19 mouse cellular contexts compared by ENCODE assay signal in the genomic region with DNA sequence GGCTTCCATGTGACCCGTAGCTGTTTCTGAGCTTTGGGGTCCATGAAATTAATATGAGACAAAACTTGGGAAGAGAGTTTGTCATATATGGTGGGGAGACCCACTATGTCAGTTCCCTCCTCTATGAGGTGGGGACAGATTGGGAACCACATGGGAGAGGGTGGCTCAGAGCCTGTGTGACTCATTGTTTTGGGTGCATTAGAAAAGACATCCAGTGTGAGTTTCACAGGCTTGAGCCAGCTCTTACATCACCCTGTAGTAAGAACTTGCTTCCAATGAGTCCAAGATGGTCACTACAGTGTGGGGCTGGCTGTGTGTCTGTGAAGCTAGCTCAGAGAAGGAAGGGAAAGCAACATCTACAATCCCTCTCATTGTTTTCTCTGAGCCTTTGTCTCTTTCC.
DNase-seq lines count a peak whose midpoint lies in the region; ATAC-seq lines count a peak whose summit lies in the region.
"Had no signal": no experiment of that assay in that cellular context is flagged by ENCODE, and none has a peak within 500 bp of the region (broad histone marks: within the 10 kb centered on the region; RNA-seq: fewer than 3 reads in every experiment).

No protein-coding gene starts in this region.

- ATAC-seq in forebrain, embryonic 13.5 days = no peak
- no peak for ATAC-seq in forebrain, embryonic 11.5 days (replicated peaks; ENCODE audit: low FRiP score)
- ATAC-seq in hindbrain, embryonic 13.5 days (ENCODE audit: low FRiP score) = no peak
- ATAC-seq in neural tube, embryonic 14.5 days (ENCODE audit: low read depth) = no peak
- ATAC-seq: inflammation-experienced regulatory T-cells, adult 6 months had no signal

- no peaks in the 10 kb centered on the region for H3K36me3 ChIP-seq in forebrain, embryonic 13.5 days (ENCODE audit: poor library complexity, severe bottlenecking)
- no peaks in the 10 kb centered on the region for H3K36me3 ChIP-seq in forebrain, embryonic 11.5 days (ENCODE audit: control insufficient read depth, insufficient read depth, low read length)
- no peaks in the 10 kb centered on the region for H3K36me3 ChIP-seq in hindbrain, embryonic 13.5 days
- H3K36me3 ChIP-seq in hindbrain, embryonic 10.5 days = no peaks in the 10 kb centered on the region
- H3K36me3 ChIP-seq in neural tube, embryonic 14.5 days (ENCODE audit: control insufficient read depth, insufficient read depth, low read length) = no peaks in the 10 kb centered on the region
- H3K36me3 ChIP-seq: embryonic facial prominence, embryonic 13.5 days; limb, embryonic 13.5 days; midbrain, embryonic 12.5 days had no signal

- H3K4me2 ChIP-seq in forebrain, embryonic 13.5 days = no peak overlapping the region
- no peak overlapping the region for H3K4me2 ChIP-seq in forebrain, embryonic 11.5 days (ENCODE audit: low read depth, low read length, severe bottlenecking)
- no peak overlapping the region for H3K4me2 ChIP-seq in hindbrain, embryonic 13.5 days
- H3K4me2 ChIP-seq in neural tube, embryonic 14.5 days (ENCODE audit: low read depth, low read length) = no peak overlapping the region
- H3K4me2 ChIP-seq: embryonic facial prominence, embryonic 13.5 days; limb, embryonic 13.5 days; midbrain, embryonic 12.5 days had no signal

- H3K9me3 ChIP-seq in forebrain, embryonic 13.5 days (replicated peaks) = no peaks in the 10 kb centered on the region
- H3K9me3 ChIP-seq in forebrain, embryonic 11.5 days (ENCODE audit: control insufficient read depth, low read length) = no peaks in the 10 kb centered on the region
- no peaks in the 10 kb centered on the region for H3K9me3 ChIP-seq in hindbrain, embryonic 13.5 days
- no peaks in the 10 kb centered on the region for H3K9me3 ChIP-seq in hindbrain, embryonic 10.5 days
- no peaks in the 10 kb centered on the region for H3K9me3 ChIP-seq in neural tube, embryonic 14.5 days (ENCODE audit: control insufficient read depth, low read length)
- H3K9me3 ChIP-seq: embryonic facial prominence, embryonic 13.5 days; limb, embryonic 13.5 days; midbrain, embryonic 12.5 days had no signal

- no peak for DNase-seq in forebrain, embryonic 11.5 days (ENCODE audit: low spot score)
- DNase-seq in hindbrain, embryonic 10.5 days (ENCODE audit: low spot score) = no peak
- DNase-seq in neural tube, embryonic 10.5 days (ENCODE audit: extremely low spot score, low spot score) = no peak
- DNase-seq in urinary bladder, postnatal 4 days (ENCODE audit: low spot score in 2 of 2) = no peak
- no peak for DNase-seq in spleen, adult 18-20 months
- DNase-seq: adrenal gland, postnatal 14 days; cerebellum, adult 8-10 months; gastrocnemius, postnatal 10 days; kidney, adult 8-10 months; kidney, postnatal 36 days had no signal

- H3K4me3 ChIP-seq in forebrain, embryonic 13.5 days = no peak overlapping the region
- H3K4me3 ChIP-seq in forebrain, embryonic 11.5 days (ENCODE audit: low read depth, low read length) = no peak overlapping the region
- H3K4me3 ChIP-seq in hindbrain, embryonic 13.5 days = no peak overlapping the region
- H3K4me3 ChIP-seq in hindbrain, embryonic 10.5 days = no peak overlapping the region
- H3K4me3 ChIP-seq in neural tube, embryonic 14.5 days (ENCODE audit: low read depth, low read length) = no peak overlapping the region
- H3K4me3 ChIP-seq: embryonic facial prominence, embryonic 13.5 days; limb, embryonic 13.5 days; midbrain, embryonic 12.5 days had no signal

- 0 out of 2 replicates have a peak overlapping the region, but pooled peaks have one; percentile 0 for H3K27ac ChIP-seq in forebrain, embryonic 13.5 days
- H3K27ac ChIP-seq in forebrain, embryonic 11.5 days (ENCODE audit: low read depth, low read length) = no peak overlapping the region
- H3K27ac ChIP-seq in hindbrain, embryonic 13.5 days = peak overlapping the region; percentile 76
- no peak overlapping the region for H3K27ac ChIP-seq in hindbrain, embryonic 10.5 days
- H3K27ac ChIP-seq in neural tube, embryonic 14.5 days (ENCODE audit: low read depth, low read length) = peak overlapping the region; percentile 48; the same call in 1 of the 2 replicates
- H3K27ac ChIP-seq: embryonic facial prominence, embryonic 13.5 days; limb, embryonic 13.5 days; liver, embryonic 14.5 days; midbrain, embryonic 12.5 days; stomach, postnatal 0 days had no signal

- peaks cover 7% of the 10 kb centered on the region; the same call in 1 of the 2 replicates for H3K4me1 ChIP-seq in forebrain, embryonic 13.5 days
- no peaks in the 10 kb centered on the region for H3K4me1 ChIP-seq in forebrain, embryonic 11.5 days (replicated peaks; ENCODE audit: control insufficient read depth, insufficient read depth, low read length)
- peaks cover 6% of the 10 kb centered on the region; the same call in 1 of the 2 replicates for H3K4me1 ChIP-seq in hindbrain, embryonic 13.5 days (replicated peaks)
- H3K4me1 ChIP-seq in hindbrain, embryonic 10.5 days (replicated peaks) = peaks cover 6% of the 10 kb centered on the region; the same call in 1 of the 2 replicates
- H3K4me1 ChIP-seq in neural tube, embryonic 14.5 days (ENCODE audit: control insufficient read depth, insufficient read depth, low read length) = no peaks in the 10 kb centered on the region; the same call in 1 of the 2 replicates
- H3K4me1 ChIP-seq: embryonic facial prominence, embryonic 13.5 days; limb, embryonic 13.5 days; midbrain, embryonic 12.5 days had no signal

- no peaks in the 10 kb centered on the region for H3K27me3 ChIP-seq in forebrain, embryonic 13.5 days
- no peaks in the 10 kb centered on the region for H3K27me3 ChIP-seq in forebrain, embryonic 11.5 days (ENCODE audit: control insufficient read depth, insufficient read depth, low read length)
- H3K27me3 ChIP-seq in hindbrain, embryonic 13.5 days = no peaks in the 10 kb centered on the region
- H3K27me3 ChIP-seq in hindbrain, embryonic 10.5 days (ENCODE audit: insufficient read depth, poor library complexity, severe bottlenecking) = no peaks in the 10 kb centered on the region
- H3K27me3 ChIP-seq in neural tube, embryonic 14.5 days (ENCODE audit: control insufficient read depth, insufficient read depth, low read length) = no peaks in the 10 kb centered on the region
- H3K27me3 ChIP-seq: embryonic facial prominence, embryonic 13.5 days; limb, embryonic 13.5 days; midbrain, embryonic 12.5 days had no signal

- H3K9ac ChIP-seq in forebrain, embryonic 13.5 days = no peak overlapping the region
- no peak overlapping the region for H3K9ac ChIP-seq in forebrain, embryonic 11.5 days (ENCODE audit: low read length)
- H3K9ac ChIP-seq in hindbrain, embryonic 13.5 days = no peak overlapping the region
- H3K9ac ChIP-seq in neural tube, embryonic 14.5 days (replicated peaks; ENCODE audit: low read depth, low read length) = no peak overlapping the region
- H3K9ac ChIP-seq: embryonic facial prominence, embryonic 13.5 days; limb, embryonic 13.5 days; liver, embryonic 14.5 days; midbrain, embryonic 12.5 days had no signal

- 78% methylated on average over 1 of the region's 1 CpGs for WGBS in forebrain, embryonic 13.5 days
- WGBS in forebrain, embryonic 11.5 days = 87% methylated on average over 1 of the region's 1 CpGs
- WGBS in hindbrain, embryonic 13.5 days = 89% methylated on average over 1 of the region's 1 CpGs
- 74% methylated on average over 1 of the region's 1 CpGs for WGBS in hindbrain, embryonic 10.5 days
- WGBS in neural tube, embryonic 14.5 days = 80% methylated on average over 1 of the region's 1 CpGs

Comparison
In these comparisons a context has a peak if more than half of its experiments do, and no peak if none do; other contexts are left out.
1. H3K27ac ChIP-seq: peak in forebrain, embryonic 13.5 days (single experiment), hindbrain, embryonic 13.5 days (single experiment) and neural tube, embryonic 14.5 days (single experiment); none in forebrain, embryonic 11.5 days (single experiment) and hindbrain, embryonic 10.5 days (single experiment).